Mouse (Mus musculus): ENCODE results near the gene Brd3os.

DNA sequence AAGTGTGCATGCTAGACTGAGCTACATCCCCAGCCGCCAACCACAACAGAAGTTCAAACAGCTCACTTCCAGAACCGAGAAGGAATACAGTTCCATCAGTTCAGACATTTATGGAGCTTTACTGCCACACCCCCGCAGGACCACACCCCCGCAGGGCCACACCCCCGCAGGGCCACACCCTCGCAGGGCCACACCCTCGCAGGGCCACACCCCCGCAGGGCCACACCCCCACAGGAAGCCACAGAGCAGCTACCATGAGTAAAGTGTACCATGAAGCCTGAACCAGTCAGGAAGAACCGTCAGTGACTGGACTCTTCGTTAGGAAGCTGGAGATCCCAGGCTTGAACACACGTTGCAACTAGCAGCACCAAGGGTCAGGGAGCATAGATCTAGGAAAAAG lies 3.8 kb upstream of the Brd3os start:
- TF ChIP-seq CTCF (IDR thresholded peaks at IDR 0.05; ENCODE audit: low read depth, low read length) (no peak), POLR2A (IDR thresholded peaks at IDR 0.05; ENCODE audit: insufficient read depth, low read length) (no peak), EP300 (IDR thresholded peaks at IDR 0.05; ENCODE audit: insufficient read depth, low read depth, low read length) (no peak)
